Mouse (Mus musculus) thymus, postnatal 36 days (tissue): ENCODE measurements around the gene Limk2.

Source experiments
- DNase-seq, 2 experiments: peaks; one replicate each; pipeline ENCODE4 v3.0.0; 2022; ENCODE audit warnings: mixed read lengths in 2 of 2

Gene Limk2

GRCm38 (mm10) chr11:3297871-3298812 is 110.8 kb downstream of the Limk2 start:
- DNase-seq: peak in 1 of 2 experiments; percentile 46

GRCm38 (mm10) chr11:3296056-3296455 is 112.9 kb downstream of the Limk2 start:
- peak in 1 of 2 experiments; percentile 30 for DNase-seq

GRCm38 (mm10) chr11:3294641-3295040 is 114.3 kb downstream of the Limk2 start:
- DNase-seq: no peak
